Mouse (Mus musculus) ZHBTc4 (cell line): Measurements from ENCODE around the gene Cldn22.
A peak's percentile ranks its signal among the peaks of the same experiment; 100 is the strongest.

Source experiments
- DNase-seq: peaks from one replicate; pipeline ENCODE4 v3.0.0-alpha.2; 2011; ENCODE audit warnings: low read depth, low spot score

Cldn22 gene

GRCm38 (mm10) chr8:47832616-47833015 lies 8.3 kb downstream of the Cldn22 start:
- no peak for DNase-seq

- DNase-seq: no peak
These were observed 9.7 kb downstream of the Cldn22 start for GRCm38 (mm10) chr8:47833944-47834343.

GRCm38 (mm10) chr8:47843063-47843462 lies 18.8 kb downstream of the Cldn22 start:
- peak; percentile 82 for DNase-seq

GRCm38 (mm10) chr8:47843651-47844050 lies 19.4 kb downstream of the Cldn22 start:
- DNase-seq: peak; percentile 27

GRCm38 (mm10) chr8:47845956-47846355 lies 21.7 kb downstream of the Cldn22 start:
- no peak for DNase-seq

GRCm38 (mm10) chr8:47847161-47847560 lies 22.9 kb downstream of the Cldn22 start:
- no peak for DNase-seq

- no peak for DNase-seq
These were observed 23.6 kb downstream of the Cldn22 start for GRCm38 (mm10) chr8:47847931-47848330.

GRCm38 (mm10) chr8:47849842-47850241 lies 25.6 kb downstream of the Cldn22 start:
- peak; percentile 79 for DNase-seq

- no peak for DNase-seq
These were observed 27.7 kb downstream of the Cldn22 start for GRCm38 (mm10) chr8:47851824-47852502.

GRCm38 (mm10) chr8:47852737-47853136 lies 28.5 kb downstream of the Cldn22 start:
- no peak for DNase-seq

GRCm38 (mm10) chr8:47853356-47853755 lies 29.1 kb downstream of the Cldn22 start:
- no peak for DNase-seq

GRCm38 (mm10) chr8:47859259-47859658 lies 35.0 kb downstream of the Cldn22 start:
- no peak for DNase-seq

GRCm38 (mm10) chr8:47866568-47866967 lies 42.3 kb downstream of the Cldn22 start:
- DNase-seq: no peak

GRCm38 (mm10) chr8:47867067-47867466 lies 42.8 kb downstream of the Cldn22 start:
- peak; percentile 82 for DNase-seq

- peak; percentile 82 for DNase-seq
These were observed 48.3 kb downstream of the Cldn22 start for GRCm38 (mm10) chr8:47872361-47873107.

GRCm38 (mm10) chr8:47874497-47875178 lies 50.4 kb downstream of the Cldn22 start:
- peak; percentile 55 for DNase-seq
